Mouse (Mus musculus) cerebellum, postnatal 14 days (tissue): Measurements from ENCODE around the gene Xirp1.

Source experiments
- DNase-seq, 2 experiments: peaks; one replicate each; pipeline ENCODE4 v3.0.0; 2021; ENCODE audit warnings: mixed read lengths in 2 of 2

Gene Xirp1

DNA sequence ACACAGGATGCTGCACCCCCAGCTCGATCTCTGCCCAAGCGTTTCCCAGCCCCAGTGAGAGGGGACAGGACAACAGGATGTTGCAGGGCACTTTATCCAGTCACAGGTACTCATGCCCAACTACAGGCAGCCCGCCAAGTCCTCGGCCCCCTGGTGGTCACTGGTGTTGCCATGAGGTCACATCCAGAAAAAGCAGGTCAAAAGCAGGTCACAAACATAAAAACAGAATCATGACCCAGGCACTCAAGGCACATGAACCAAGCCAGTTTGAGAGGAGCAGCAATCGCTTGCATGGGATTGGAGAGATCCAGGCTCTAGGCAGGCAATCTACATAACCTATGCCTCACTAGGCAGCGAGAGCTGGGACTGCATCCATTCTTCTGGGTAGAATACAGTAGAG is 53.2 kb downstream of the Xirp1 start:
- DNase-seq: peak; percentile 78 to 90

DNA sequence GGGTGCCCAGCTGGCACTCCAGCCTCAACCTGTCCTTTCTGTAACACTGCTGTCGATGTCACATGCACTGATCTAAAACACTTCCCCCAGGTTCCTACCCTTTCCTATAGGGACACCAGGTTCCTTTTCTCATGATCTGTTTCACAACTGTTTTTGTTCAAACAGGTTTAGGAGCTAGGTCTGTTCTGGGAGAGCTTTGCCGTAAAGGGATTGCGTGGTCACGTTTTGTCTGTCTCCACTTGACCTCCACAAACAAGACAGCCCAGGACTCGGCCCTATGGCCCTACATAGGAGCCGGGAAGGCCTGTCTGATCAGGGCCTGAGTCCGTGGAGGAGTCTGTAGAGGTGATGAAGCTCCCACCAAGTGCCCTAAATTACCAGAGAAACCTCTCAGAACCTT is 53.6 kb downstream of the Xirp1 start:
- DNase-seq: no peak

DNA sequence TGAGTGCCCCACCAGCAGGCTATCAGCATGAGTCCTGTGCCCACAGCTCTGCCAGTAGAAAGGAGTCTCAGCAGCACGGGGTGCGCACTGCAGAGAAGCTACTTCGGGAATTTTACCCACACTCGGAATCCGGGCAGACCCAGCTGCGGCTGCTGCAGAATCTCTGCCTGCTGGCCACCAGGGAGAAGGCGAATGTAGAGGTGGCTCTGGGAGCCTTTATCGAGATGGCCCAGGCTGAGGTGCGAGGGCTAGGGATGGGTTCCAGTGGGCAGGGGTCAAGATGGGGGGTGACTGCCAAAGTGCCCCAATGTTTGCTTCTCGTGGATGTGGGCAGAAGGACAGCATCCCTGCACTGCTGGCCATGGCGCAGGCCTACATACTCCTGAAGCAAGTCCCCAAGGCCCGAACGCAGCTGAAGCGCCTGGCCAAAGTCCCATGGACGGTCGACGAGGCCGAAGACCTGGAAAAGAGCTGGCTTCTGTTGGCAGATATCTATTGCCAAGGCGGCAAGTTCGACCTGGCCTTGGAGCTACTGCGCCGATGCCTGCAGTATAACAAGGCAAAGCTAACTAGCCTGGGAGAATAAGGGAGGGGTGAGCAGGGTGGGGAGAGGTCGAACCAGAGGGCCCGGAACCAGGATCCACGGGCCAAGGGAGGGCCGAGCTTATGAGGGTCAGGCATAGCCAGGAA is 57.0 kb downstream of the Xirp1 start:
- DNase-seq: peak; percentile 36 to 50

DNA sequence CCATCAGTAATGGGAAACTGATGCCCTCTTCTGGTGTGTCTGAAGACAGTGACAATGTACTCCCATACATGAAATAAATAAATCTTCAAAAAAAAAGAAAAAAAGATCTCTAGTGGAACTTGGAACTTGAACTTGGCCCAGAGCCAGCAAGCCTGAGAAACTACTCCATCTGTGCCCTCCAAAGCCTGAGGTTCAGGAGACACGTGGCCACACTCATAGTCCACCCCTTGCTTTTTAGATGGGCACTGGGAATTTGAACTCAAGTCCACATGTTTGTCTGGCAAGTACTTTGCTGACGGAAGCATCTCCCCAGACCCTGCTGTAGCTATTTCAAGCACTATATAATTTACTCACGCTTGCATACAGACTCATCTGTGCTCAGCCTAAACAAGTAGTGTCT is 58.2 kb downstream of the Xirp1 start:
- DNase-seq: peak in 1 of 2 experiments; percentile 53

DNA sequence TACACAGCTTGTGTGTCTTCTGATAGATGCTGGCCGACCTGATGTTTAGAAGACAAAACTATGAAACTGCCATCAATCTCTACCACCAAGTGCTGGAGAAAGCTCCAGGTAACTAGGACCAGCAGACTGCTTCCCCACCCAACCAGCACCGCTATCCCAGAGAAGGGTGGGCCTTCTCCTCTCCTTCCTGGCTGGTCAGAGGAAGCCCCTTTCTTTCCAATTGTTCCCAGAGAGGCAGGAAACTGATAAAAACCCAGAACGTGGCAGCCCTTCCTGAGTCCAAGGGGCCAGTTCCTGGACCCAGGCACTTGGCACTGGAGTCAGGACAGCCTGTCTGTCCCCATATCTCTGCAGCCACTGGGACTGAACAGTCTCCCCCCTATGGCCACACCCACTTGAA is 59.2 kb downstream of the Xirp1 start:
- DNase-seq: no peak
